Mouse (Mus musculus): ENCODE results near the gene Olfr826. TPM values are rescaled to one million over a fixed set of nuclear protein-coding genes. Genes with fewer than 3 reads are reported as not detected.
"Not testable (repeated sequence)": the region's sequence is repeated elsewhere in the genome, so short reads cannot be mapped to it uniquely, and the experiment has no call there.

The Olfr826 gene
- polyA plus RNA-seq, 1 experiment from 2014 or later = not detected

GRCm38 (mm10) chr10:130165196-130165595 is 18.8 kb downstream of the Olfr826 start:
- no peak overlapping the region for H3K4me3 ChIP-seq (ENCODE audit: low read depth, low read length)
- H3K27me3 ChIP-seq (replicated peaks; ENCODE audit: control insufficient read depth, insufficient read depth, low read length) = no peaks in the 10 kb centered on the region
- H3K4me2 ChIP-seq (replicated peaks; ENCODE audit: low read depth) = no peak overlapping the region
- no peak overlapping the region for H3K27ac ChIP-seq (ENCODE audit: low read depth, low read length)
- no peak overlapping the region for H3K9ac ChIP-seq (ENCODE audit: low read depth, low read length)
- H3K4me1 ChIP-seq (replicated peaks; ENCODE audit: control insufficient read depth, insufficient read depth, low read length) = no peaks in the 10 kb centered on the region
- no peaks in the 10 kb centered on the region for H3K9me3 ChIP-seq (ENCODE audit: control insufficient read depth)
- ATAC-seq = no peak
- TF ChIP-seq CTCF (IDR thresholded peaks at IDR 0.05; ENCODE audit: low read depth) = no peak
- no peaks in the 10 kb centered on the region for H3K36me3 ChIP-seq (ENCODE audit: control insufficient read depth, insufficient read depth)

- H3K9ac ChIP-seq (ENCODE audit: low read depth, low read length) = no peak overlapping the region
- ATAC-seq = no peak
- H3K9me3 ChIP-seq (ENCODE audit: control insufficient read depth) = no peaks in the 10 kb centered on the region
- no peak overlapping the region for H3K27ac ChIP-seq (ENCODE audit: low read depth, low read length)
- H3K4me3 ChIP-seq (ENCODE audit: low read depth, low read length) = no peak overlapping the region
- no peak overlapping the region for H3K4me2 ChIP-seq (replicated peaks; ENCODE audit: low read depth)
- TF ChIP-seq CTCF (IDR thresholded peaks at IDR 0.05; ENCODE audit: low read depth) = no peak
- H3K36me3 ChIP-seq (ENCODE audit: control insufficient read depth, insufficient read depth) = no peaks in the 10 kb centered on the region
- H3K4me1 ChIP-seq (replicated peaks; ENCODE audit: control insufficient read depth, insufficient read depth, low read length) = no peaks in the 10 kb centered on the region
- WGBS = 80% methylated on average over 5 of the region's 5 CpGs
- no peaks in the 10 kb centered on the region for H3K27me3 ChIP-seq (replicated peaks; ENCODE audit: control insufficient read depth, insufficient read depth, low read length)
These were observed 39.9 kb downstream of the Olfr826 start for GRCm38 (mm10) chr10:130144121-130144520.

- 72% methylated on average over 5 of the region's 5 CpGs for WGBS
- not testable (repeated sequence) for H3K27ac ChIP-seq (ENCODE audit: low read depth, low read length); H3K4me3 ChIP-seq (ENCODE audit: low read depth, low read length); ATAC-seq; H3K9me3 ChIP-seq (ENCODE audit: control insufficient read depth); H3K36me3 ChIP-seq (ENCODE audit: control insufficient read depth, insufficient read depth); H3K4me1 ChIP-seq (replicated peaks; ENCODE audit: control insufficient read depth, insufficient read depth, low read length); H3K9ac ChIP-seq (ENCODE audit: low read depth, low read length); H3K27me3 ChIP-seq (replicated peaks; ENCODE audit: control insufficient read depth, insufficient read depth, low read length); H3K4me2 ChIP-seq (replicated peaks; ENCODE audit: low read depth)
These were observed 41.5 kb downstream of the Olfr826 start for GRCm38 (mm10) chr10:130142481-130142880.

- Histone ChIP-seq H3K4me1 (replicated peaks; ENCODE audit: control insufficient read depth, insufficient read depth, low read length) (no peaks in the 10 kb centered on the region), H3K9me3 (ENCODE audit: control insufficient read depth) (no peaks in the 10 kb centered on the region), H3K4me3 (ENCODE audit: low read depth, low read length) (no peak overlapping the region), H3K27me3 (replicated peaks; ENCODE audit: control insufficient read depth, insufficient read depth, low read length) (no peaks in the 10 kb centered on the region), H3K4me2 (replicated peaks; ENCODE audit: low read depth) (no peak overlapping the region), H3K36me3 (ENCODE audit: control insufficient read depth, insufficient read depth) (no peaks in the 10 kb centered on the region), H3K9ac (ENCODE audit: low read depth, low read length) (no peak overlapping the region), H3K27ac (ENCODE audit: low read depth, low read length) (no peak overlapping the region)
- no peak for ATAC-seq
- TF ChIP-seq CTCF (IDR thresholded peaks at IDR 0.05; ENCODE audit: low read depth) = no peak
These were observed 49.2 kb downstream of the Olfr826 start for GRCm38 (mm10) chr10:130134811-130135210.

GRCm38 (mm10) chr10:130129900-130130299 is 54.1 kb downstream of the Olfr826 start, which contains the start of gene Olfr824:
TSS of gene Olfr824 (minus strand) at chr10:130130000.
- H3K4me3 ChIP-seq (ENCODE audit: low read depth, low read length); H3K9ac ChIP-seq (ENCODE audit: low read depth, low read length); H3K27me3 ChIP-seq (replicated peaks; ENCODE audit: control insufficient read depth, insufficient read depth, low read length); H3K27ac ChIP-seq (ENCODE audit: low read depth, low read length); H3K4me1 ChIP-seq (replicated peaks; ENCODE audit: control insufficient read depth, insufficient read depth, low read length); H3K4me2 ChIP-seq (replicated peaks; ENCODE audit: low read depth); ATAC-seq; H3K36me3 ChIP-seq (ENCODE audit: control insufficient read depth, insufficient read depth); H3K9me3 ChIP-seq (ENCODE audit: control insufficient read depth): not testable (repeated sequence)

Other genes starting within 250 kb of the Olfr826 start
- not detected in 2 replicates for gene Olfr818, start 235.1 kb downstream of the Olfr826 start, polyA plus RNA-seq (2015; fragmentation: Nextera tagmentation; extraction: Ambion mirVana)
- not detected in 2 replicates for gene Olfr819, start 216.9 kb downstream of the Olfr826 start, polyA plus RNA-seq (2015; fragmentation: Nextera tagmentation; extraction: Ambion mirVana)
- not detected in 2 replicates for gene Olfr247, start 208.0 kb downstream of the Olfr826 start, polyA plus RNA-seq (2015; fragmentation: Nextera tagmentation; extraction: Ambion mirVana)
- gene Gm10310, start 199.1 kb downstream of the Olfr826 start, polyA plus RNA-seq (2015; fragmentation: Nextera tagmentation; extraction: Ambion mirVana) = not detected in 2 replicates
- gene Olfr820, start 171.6 kb downstream of the Olfr826 start, polyA plus RNA-seq (2015; fragmentation: Nextera tagmentation; extraction: Ambion mirVana) = not detected in 2 replicates
- gene Olfr821, start 153.8 kb downstream of the Olfr826 start, polyA plus RNA-seq (2015; fragmentation: Nextera tagmentation; extraction: Ambion mirVana) = not detected in 2 replicates
- not detected in 2 replicates for gene Olfr822, start 113.0 kb downstream of the Olfr826 start, polyA plus RNA-seq (2015; fragmentation: Nextera tagmentation; extraction: Ambion mirVana)
- gene Olfr823, start 68.8 kb downstream of the Olfr826 start, polyA plus RNA-seq (2015; fragmentation: Nextera tagmentation; extraction: Ambion mirVana) = not detected in 2 replicates
- gene Olfr824, start 54.2 kb downstream of the Olfr826 start, polyA plus RNA-seq (2015; fragmentation: Nextera tagmentation; extraction: Ambion mirVana) = not detected in 2 replicates
- gene Olfr825, start 17.4 kb downstream of the Olfr826 start, polyA plus RNA-seq (2015; fragmentation: Nextera tagmentation; extraction: Ambion mirVana) = not detected in 2 replicates
- gene Olfr827, start 30.2 kb upstream of the Olfr826 start, polyA plus RNA-seq (2015; fragmentation: Nextera tagmentation; extraction: Ambion mirVana) = not detected in 2 replicates
- gene Neurod4, start 96.1 kb upstream of the Olfr826 start, polyA plus RNA-seq (2015; fragmentation: Nextera tagmentation; extraction: Ambion mirVana) = not detected in 2 replicates
- gene Tespa1, start 138.7 kb upstream of the Olfr826 start, polyA plus RNA-seq (2015; fragmentation: Nextera tagmentation; extraction: Ambion mirVana) = 0.48 and 0.64 TPM in 2 replicates
- gene Vmn2r84, start 210.1 kb upstream of the Olfr826 start, polyA plus RNA-seq (2015; fragmentation: Nextera tagmentation; extraction: Ambion mirVana) = not detected in 2 replicates
- not detected in 2 replicates for gene Vmn2r85, start 245.5 kb upstream of the Olfr826 start, polyA plus RNA-seq (2015; fragmentation: Nextera tagmentation; extraction: Ambion mirVana)

All from intestine, postnatal 0 days (tissue).